Mouse (Mus musculus): ENCODE data around the gene Nrn1l. TPM values are rescaled to one million over a fixed set of nuclear protein-coding genes. Genes with fewer than 3 reads are reported as not detected.

Gene Nrn1l
- total and polyA plus RNA-seq, 3 experiments: 0.41 to 1.6 (median 0.57) TPM

GRCm38 (mm10) chr8:105897801-105898480, 4.6 kb downstream of the Nrn1l start:
- 0 out of 2 replicates have a peak, but pooled peaks cover 1% of the 10 kb centered on the region for H3K4me1 ChIP-seq (ENCODE audit: control insufficient read depth, insufficient read depth, low read length)
- no peak for TF ChIP-seq POLR2A (IDR thresholded peaks at IDR 0.05; ENCODE audit: insufficient read depth, low read depth, low read length)
- H3K9ac ChIP-seq (ENCODE audit: low read depth, low read length): no peak overlapping the region
- intact Hi-C loops (cut with DNase I): loop anchor here (2.0 kb wide), 1 partner anchor 37 kb away; the partner anchor contains the start of gene Nutf2
- H3K79me2 ChIP-seq (replicated peaks; ENCODE audit: control insufficient read depth, insufficient read depth, low read length): no peaks in the 10 kb centered on the region; the same call in 1 of the 2 replicates
- no peaks in the 10 kb centered on the region for H3K36me3 ChIP-seq (ENCODE audit: control insufficient read depth, insufficient read depth, low read length)
- no peaks in the 10 kb centered on the region for H3K27me3 ChIP-seq (ENCODE audit: control insufficient read depth, insufficient read depth, low read length)
- WGBS: 58% methylated on average over 9 of the region's 9 CpGs
- no peak overlapping the region for H3K27ac ChIP-seq
- DNase-seq: no peak
- no peak overlapping the region for H3K4me3 ChIP-seq

- Histone ChIP-seq H3K27me3 (ENCODE audit: control insufficient read depth, insufficient read depth, low read length) (no peaks in the 10 kb centered on the region), H3K79me2 (replicated peaks; ENCODE audit: control insufficient read depth, insufficient read depth, low read length) (peaks cover 1% of the 10 kb centered on the region; the same call in 1 of the 2 replicates), H3K27ac (peak within 1 kb of the TSS; percentile 91), H3K36me3 (ENCODE audit: control insufficient read depth, insufficient read depth, low read length) (no peaks in the 10 kb centered on the region), H3K9ac (ENCODE audit: low read depth, low read length) (peak within 1 kb of the TSS; percentile 97), H3K4me3 (peak within 1 kb of the TSS; percentile 99), H3K4me1 (ENCODE audit: control insufficient read depth, insufficient read depth, low read length) (0 out of 2 replicates have a peak, but pooled peaks cover 1% of the 10 kb centered on the region)
- WGBS: under 1% methylated on average over 68 of the region's 68 CpGs
- DNase-seq: peak; percentile 94 to 97
- TF ChIP-seq POLR2A (IDR thresholded peaks at IDR 0.05; ENCODE audit: insufficient read depth, low read depth, low read length) (peak; percentile 63; the same call in 1 of the 2 replicates), EP300 (IDR thresholded peaks at IDR 0.05; ENCODE audit: insufficient read depth, low read depth, low read length) (no peak), CTCF (IDR thresholded peaks at IDR 0.05) (peak; percentile 28; the same call in 1 of the 2 replicates)
- intact Hi-C loops (cut with DNase I): loop anchor here (2.0 to 5.0 kb wide), 3 partner anchors 36 to 200 kb away; partner anchors contain the start of genes Acd, Ddx28 and Pard6a
Measured at GRCm38 (mm10) chr8:105900180-105900940, 7.0 kb downstream of the Nrn1l start, which contains the start of gene Pskh1. Pskh1 (plus strand) TSS chr8:105900441.

GRCm38 (mm10) chr8:105900941-105901616, 7.7 kb downstream of the Nrn1l start:
- no peak for DNase-seq
- peak overlapping the region; percentile 91 for H3K27ac ChIP-seq
- H3K79me2 ChIP-seq (replicated peaks; ENCODE audit: control insufficient read depth, insufficient read depth, low read length): peaks cover 3% of the 10 kb centered on the region; the same call in 1 of the 2 replicates
- no peaks in the 10 kb centered on the region for H3K36me3 ChIP-seq (ENCODE audit: control insufficient read depth, insufficient read depth, low read length)
- intact Hi-C loops (cut with DNase I): loop anchor here (2.0 to 5.0 kb wide), 3 partner anchors 36 to 200 kb away; partner anchors contain the start of genes Acd, Ddx28 and Pard6a
- whole genome bisulfite sequencing: 23% methylated on average over 16 of the region's 16 CpGs
- peak overlapping the region; percentile 99 for H3K4me3 ChIP-seq
- no peaks in the 10 kb centered on the region for H3K27me3 ChIP-seq (ENCODE audit: control insufficient read depth, insufficient read depth, low read length)
- TF ChIP-seq POLR2A (IDR thresholded peaks at IDR 0.05; ENCODE audit: insufficient read depth, low read depth, low read length) (no peak), CTCF (IDR thresholded peaks at IDR 0.05) (no peak), EP300 (IDR thresholded peaks at IDR 0.05; ENCODE audit: insufficient read depth, low read depth, low read length) (no peak)
- H3K9ac ChIP-seq (ENCODE audit: low read depth, low read length): peak overlapping the region; percentile 97
- peaks cover 3% of the 10 kb centered on the region; the same call in 1 of the 2 replicates for H3K4me1 ChIP-seq (ENCODE audit: control insufficient read depth, insufficient read depth, low read length)

DNA sequence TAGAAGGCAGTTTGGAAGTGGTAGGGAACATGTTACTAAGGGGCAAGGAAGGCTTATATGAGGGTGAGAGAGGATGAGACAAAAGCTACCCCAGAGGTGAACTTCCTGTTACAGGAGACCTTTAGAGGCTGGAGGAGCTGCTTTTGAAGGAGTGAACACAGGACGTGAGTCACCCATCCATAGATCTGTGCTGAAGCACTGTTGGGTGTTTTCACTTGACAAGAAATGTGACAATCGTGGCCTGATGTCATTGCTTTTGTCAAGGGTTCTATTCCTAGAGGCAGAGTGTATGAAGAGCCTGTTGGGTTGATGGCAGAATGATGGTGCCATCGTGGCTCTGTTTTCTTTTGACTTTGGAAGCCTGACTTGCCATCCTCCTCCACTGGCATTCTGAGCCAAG, 26.0 kb downstream of the Nrn1l start:
- Histone ChIP-seq H3K4me1 (ENCODE audit: control insufficient read depth, insufficient read depth, low read length) (no peaks in the 10 kb centered on the region; the same call in none of the 2 replicates), H3K27ac (no peak overlapping the region), H3K4me3 (no peak overlapping the region), H3K27me3 (ENCODE audit: control insufficient read depth, insufficient read depth, low read length) (no peaks in the 10 kb centered on the region), H3K36me3 (ENCODE audit: control insufficient read depth, insufficient read depth, low read length) (no peaks in the 10 kb centered on the region), H3K9ac (ENCODE audit: low read depth, low read length) (no peak overlapping the region), H3K79me2 (replicated peaks; ENCODE audit: control insufficient read depth, insufficient read depth, low read length) (peaks cover 6% of the 10 kb centered on the region; the same call in 1 of the 2 replicates)
- TF ChIP-seq POLR2A (IDR thresholded peaks at IDR 0.05; ENCODE audit: insufficient read depth, low read depth, low read length) (no peak), EP300 (IDR thresholded peaks at IDR 0.05; ENCODE audit: insufficient read depth, low read depth, low read length) (no peak), CTCF (IDR thresholded peaks at IDR 0.05) (no peak)
- 47% methylated on average over 3 of the region's 3 CpGs for WGBS
- no peak for DNase-seq
- intact Hi-C loops (cut with DNase I): no loop called here

DNA sequence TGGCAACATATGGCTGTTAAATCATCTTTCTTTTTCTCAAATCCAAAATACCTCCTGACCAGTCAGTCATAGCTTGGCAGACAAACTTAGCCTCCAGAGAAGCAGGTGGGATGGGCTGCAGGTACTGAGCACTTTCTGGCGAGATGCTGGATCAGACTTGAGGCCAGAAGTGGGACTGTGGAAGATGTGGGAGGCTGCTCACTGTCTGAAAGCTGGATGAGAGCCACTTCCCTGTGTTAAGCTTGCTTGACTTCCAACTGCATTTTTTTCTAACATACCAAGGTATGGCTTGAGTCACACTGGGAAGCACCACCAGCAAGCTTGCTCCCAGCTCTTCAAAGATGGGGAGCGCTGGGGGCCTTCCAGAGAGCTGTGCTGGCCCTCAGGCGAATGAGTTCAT, 31.8 kb downstream of the Nrn1l start:
- intact Hi-C loops (cut with DNase I): no loop called here
- 73% methylated on average over 3 of the region's 3 CpGs for WGBS

More for the DNA sequence above, 31.8 kb downstream of the Nrn1l start:
- Histone ChIP-seq H3K4me3 (no peak overlapping the region), H3K79me2 (replicated peaks; ENCODE audit: control insufficient read depth, insufficient read depth, low read length) (no peaks in the 10 kb centered on the region; the same call in 1 of the 2 replicates), H3K36me3 (ENCODE audit: control insufficient read depth, insufficient read depth, low read length) (no peaks in the 10 kb centered on the region), H3K9ac (ENCODE audit: low read depth, low read length) (no peak overlapping the region), H3K4me1 (ENCODE audit: control insufficient read depth, insufficient read depth, low read length) (no peaks in the 10 kb centered on the region; the same call in 1 of the 2 replicates), H3K27ac (no peak overlapping the region), H3K27me3 (ENCODE audit: control insufficient read depth, insufficient read depth, low read length) (no peaks in the 10 kb centered on the region)
- DNase-seq: no peak
- no peak for TF ChIP-seq POLR2A (IDR thresholded peaks at IDR 0.05; ENCODE audit: insufficient read depth, low read depth, low read length)
- no peak for TF ChIP-seq CTCF (IDR thresholded peaks at IDR 0.05)
- TF ChIP-seq EP300 (IDR thresholded peaks at IDR 0.05; ENCODE audit: insufficient read depth, low read depth, low read length): no peak
